Mouse (Mus musculus) ovary, postnatal 36 days (tissue): ENCODE data around the gene Lrrc36.

Experiments
- DNase-seq: peaks from one replicate; pipeline ENCODE4 v3.0.0; 2022; ENCODE audit warnings: low spot score, mixed read lengths

Gene Lrrc36

DNA sequence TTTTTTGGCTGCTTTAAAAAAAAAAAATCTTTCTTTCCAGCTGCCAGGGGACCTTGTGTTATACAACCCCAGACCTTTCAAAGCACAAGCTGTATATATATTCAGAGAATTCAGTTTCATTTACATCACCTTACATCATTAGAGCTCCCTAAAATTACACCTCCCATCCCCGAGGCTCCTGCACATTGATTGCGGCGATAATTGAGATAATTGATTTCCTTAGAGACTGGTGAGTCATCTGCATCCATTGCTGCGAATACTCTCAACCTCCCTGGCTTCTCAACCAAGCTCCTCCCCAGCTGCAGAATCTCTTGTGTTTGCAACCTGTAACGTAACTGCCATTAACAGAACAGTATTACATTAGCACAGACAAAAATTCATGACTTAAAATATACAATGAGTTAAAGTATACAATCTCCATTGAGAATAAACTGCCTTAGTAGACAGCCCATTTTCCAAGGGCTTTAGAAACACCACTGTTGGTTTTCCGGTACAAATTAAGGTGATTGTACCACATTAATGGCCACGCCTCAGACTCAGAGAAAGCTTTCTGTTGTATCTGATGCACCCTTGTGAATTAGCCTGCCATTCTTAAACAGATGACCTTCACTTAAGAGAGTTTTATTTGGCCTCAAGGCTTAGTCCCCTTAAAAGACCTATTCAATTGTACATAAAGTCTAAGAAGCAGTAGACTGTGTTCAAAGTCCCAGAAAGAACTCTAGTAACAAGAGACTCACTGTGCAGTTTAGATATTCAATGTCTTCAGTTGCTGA, 18.6 kb downstream of the Lrrc36 start:
- no peak for DNase-seq

GRCm38 (mm10) chr8:105433021-105433420, 19.6 kb downstream of the Lrrc36 start:
- no peak for DNase-seq

DNA sequence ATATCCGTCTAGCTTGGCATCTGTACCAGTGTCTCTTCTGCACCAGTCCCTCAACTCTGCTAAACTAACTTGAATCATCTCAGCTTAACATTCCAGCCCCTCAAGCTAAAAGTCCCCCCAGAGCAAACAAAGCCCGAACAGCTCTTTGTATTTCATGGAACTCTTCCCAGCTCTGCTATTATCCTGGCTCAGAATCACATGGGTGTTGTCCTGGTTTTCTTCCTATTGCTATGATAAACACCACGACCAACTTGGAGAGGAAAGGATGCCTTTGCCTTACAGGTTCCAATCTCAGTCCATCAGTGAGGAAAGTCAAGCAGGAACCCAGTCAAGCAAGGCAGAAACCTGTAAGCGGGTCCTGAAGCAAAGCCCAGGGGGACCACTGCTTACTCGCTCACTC, 20.1 kb downstream of the Lrrc36 start:
- DNase-seq: no peak

GRCm38 (mm10) chr8:105434136-105434535, 20.8 kb downstream of the Lrrc36 start:
- DNase-seq: no peak

- no peak for DNase-seq
These were observed 22.8 kb downstream of the Lrrc36 start for GRCm38 (mm10) chr8:105436218-105436617.

- no peak for DNase-seq
These were observed 23.8 kb downstream of the Lrrc36 start for GRCm38 (mm10) chr8:105437078-105437748.

GRCm38 (mm10) chr8:105438865-105439264, 25.5 kb downstream of the Lrrc36 start:
- no peak for DNase-seq

- peak; percentile 53 for DNase-seq
These were observed 28.1 kb downstream of the Lrrc36 start for GRCm38 (mm10) chr8:105441433-105441832.

GRCm38 (mm10) chr8:105442661-105443060, 29.3 kb downstream of the Lrrc36 start:
- no peak for DNase-seq

DNA sequence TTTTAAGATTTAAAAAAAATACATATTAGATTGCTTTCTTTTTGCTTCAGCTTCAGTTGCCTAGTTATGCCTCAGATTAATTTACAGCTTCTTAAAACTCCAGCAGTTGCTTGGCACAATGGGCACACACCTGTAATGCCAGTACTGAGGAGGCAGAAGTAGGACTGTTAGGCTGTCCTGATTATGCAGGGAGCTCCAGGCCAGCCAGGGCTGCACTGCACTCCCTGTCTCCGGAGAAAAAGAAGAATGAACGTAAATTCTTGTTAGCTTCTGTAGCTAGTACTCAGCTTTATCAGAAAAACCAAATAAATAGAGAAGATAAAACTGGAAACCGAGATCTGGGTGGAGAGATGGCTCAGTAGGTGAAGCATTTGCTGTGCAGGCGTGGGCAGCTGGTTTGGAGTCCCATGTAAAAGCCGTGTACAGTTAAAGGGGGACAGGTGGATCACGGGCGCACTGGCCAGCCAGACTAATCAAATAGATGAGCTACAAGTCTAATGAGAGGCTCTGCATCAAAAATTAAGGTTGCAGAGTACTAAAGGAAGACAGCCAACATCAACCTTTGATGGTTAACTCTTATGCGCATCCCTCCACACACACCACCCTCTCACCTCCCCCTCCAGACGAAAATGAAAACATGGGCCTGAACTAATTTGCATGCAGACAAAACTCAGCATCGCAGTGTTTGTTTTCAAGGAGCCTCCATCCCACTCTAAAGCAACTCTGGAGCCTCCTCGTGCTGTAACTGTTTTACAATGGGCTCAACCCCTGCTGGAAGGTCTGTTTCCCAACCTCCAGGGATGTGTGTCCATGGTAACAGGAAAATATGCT, 32.1 kb downstream of the Lrrc36 start:
- no peak for DNase-seq

DNA sequence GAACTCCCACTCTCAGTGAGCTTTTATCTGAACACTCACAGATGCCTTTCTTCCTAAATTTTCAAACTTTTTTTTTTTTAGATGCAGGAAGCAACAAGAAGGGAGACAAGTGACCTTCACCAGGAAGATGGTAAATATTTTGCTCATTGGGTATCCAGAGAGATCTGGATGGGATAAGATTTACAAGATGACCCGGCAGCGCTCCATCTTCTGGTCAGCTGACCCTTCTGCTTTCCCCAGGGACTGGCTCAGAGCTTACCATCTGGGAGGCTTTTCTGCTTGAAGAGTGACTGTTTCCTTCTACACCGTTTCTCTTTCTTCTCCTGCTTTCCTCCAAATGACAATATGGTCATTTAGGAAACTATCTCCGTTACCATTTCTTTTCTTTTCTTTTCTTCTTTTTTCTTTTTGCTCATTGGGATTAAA, 32.8 kb downstream of the Lrrc36 start:
- DNase-seq: no peak

DNA sequence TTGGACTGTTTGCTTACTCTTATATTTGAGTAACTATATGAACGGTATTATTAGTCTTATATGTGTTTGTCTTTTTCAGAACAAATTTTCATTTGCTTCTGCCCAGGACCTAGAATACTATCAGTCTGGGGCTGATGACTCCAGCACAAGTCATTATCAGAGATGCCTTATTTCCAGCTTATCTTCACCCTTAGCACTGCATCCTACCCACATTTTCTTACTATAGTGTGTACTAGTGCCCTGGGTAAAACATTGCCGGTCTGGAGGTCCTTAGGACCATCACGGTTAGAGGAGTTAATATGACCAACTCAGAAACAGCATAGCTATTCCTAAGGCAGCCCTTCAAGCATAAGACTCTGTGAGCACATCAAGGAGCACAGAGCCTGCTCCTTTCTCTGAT, 34.8 kb downstream of the Lrrc36 start:
- no peak for DNase-seq

GRCm38 (mm10) chr8:105448596-105448995, 35.2 kb downstream of the Lrrc36 start:
- no peak for DNase-seq

GRCm38 (mm10) chr8:105450977-105451376, 37.6 kb downstream of the Lrrc36 start:
- DNase-seq: no peak

DNA sequence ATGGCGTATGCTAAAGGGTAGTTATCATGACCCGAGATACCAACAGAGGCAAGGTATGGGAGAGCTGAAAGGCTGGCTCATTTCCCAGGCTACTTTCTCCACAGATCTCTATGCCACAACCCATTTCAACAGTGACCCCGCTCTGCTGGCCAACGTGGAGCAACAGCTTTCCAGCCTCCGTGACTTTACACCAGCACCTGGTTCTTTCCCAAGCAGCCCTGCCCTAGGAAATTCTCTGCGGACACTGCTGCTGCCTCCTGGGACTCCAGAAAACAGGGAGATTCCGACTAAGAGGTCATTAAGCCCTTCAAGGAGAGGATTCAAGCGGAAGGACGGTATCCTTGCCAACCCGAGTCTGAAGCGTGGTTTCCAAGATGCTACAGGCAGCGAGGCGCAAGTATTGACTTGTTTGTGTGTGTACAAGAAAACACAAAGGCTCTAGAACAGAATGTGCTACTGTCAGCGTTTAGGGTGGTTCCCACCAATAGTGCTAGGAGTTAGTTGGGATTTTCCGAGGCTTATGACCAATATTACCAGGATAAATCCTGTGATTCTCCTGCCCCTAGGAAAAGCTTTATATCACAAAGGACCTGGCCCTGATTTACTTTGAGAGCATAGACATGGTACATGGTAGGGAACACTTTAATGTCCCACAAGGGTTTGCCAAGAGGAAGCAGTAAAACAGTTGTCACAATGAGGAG, 38.7 kb downstream of the Lrrc36 start:
- DNase-seq: no peak

DNA sequence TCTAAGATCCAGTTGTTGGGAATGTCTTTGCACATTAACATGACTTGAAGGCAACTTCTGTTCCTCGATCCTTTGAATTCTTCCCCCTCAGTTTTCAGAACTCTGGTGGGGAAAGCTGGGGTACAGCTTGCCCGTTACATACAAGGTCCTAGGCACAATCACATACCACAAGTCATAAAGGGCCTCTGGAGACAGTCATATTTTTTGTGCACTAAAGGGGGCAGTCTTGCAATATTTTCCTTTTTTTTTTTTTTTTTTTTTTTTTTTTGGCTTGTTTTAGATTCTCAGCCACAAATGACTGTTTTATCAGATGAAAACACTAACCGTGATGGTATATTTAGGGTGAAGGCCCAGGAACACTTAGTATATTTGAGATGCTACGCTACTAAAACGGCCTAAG, 39.9 kb downstream of the Lrrc36 start:
- DNase-seq: no peak

DNA sequence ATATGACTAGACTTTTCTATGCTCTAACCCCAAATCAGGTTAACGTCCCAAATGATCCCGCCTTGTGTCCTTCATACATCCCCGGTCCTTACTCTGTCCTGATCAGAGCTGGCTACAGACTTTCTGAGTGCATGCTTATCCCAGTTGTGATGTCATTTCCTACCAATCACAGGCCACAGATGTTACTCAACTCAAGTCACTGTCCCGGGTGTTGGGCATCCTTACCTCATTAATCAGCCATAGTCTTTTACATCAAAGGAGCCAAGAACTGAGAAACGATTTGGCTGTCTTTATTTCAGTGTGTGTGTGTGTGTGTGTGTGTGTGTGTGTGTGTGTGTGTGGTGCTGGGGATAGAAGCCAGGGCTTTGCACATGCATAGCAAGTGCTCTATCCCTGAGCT, 40.7 kb downstream of the Lrrc36 start:
- no peak for DNase-seq

- no peak for DNase-seq
These were observed 41.8 kb downstream of the Lrrc36 start for GRCm38 (mm10) chr8:105455218-105455617.

- no peak for DNase-seq
These were observed 47.9 kb downstream of the Lrrc36 start for GRCm38 (mm10) chr8:105461085-105461803.

DNA sequence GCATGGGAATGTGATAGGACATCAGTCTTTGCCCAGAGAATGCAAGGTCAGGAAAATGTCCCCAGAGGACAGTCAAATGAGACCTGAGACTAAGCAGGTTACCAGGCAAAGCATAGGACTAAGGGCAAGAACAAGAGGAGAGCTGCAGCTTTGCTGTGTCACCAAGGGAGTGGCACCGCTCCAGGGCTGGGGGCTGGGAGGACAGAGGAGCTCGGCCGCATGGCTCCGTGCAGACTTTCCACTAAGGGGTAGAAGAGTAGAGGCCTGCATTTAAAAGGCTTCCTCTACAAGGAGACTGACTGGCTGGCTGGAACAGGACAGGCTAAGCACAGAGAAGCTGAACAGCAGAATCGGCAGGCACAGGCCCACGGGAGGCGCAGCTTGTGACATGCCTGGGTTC, 51.2 kb downstream of the Lrrc36 start:
- no peak for DNase-seq

GRCm38 (mm10) chr8:105466246-105466645, 52.9 kb downstream of the Lrrc36 start:
- DNase-seq: no peak
